Mouse (Mus musculus) spleen, adult 2 months (tissue): ENCODE measurements around the gene Hmg20b.

Source experiments
- CTCF ChIP-seq: fragments of 200-500 bp; IDR thresholded peaks from 2 replicates; pipeline ENCODE4 v1.5.1; 2011; ENCODE audit warnings: mild to moderate bottlenecking, inconsistent platforms; ENCODE audit not compliant: insufficient read depth, insufficient read length, insufficient replicate concordance; ENCODE audit errors: extremely low read depth
- POLR2A ChIP-seq: fragments of 200-500 bp; IDR thresholded peaks from 2 replicates; pipeline ENCODE4 v1.6.1; 2011; ENCODE audit warnings: low read depth, low read length, inconsistent platforms

GRCm38 (mm10) chr10:81395865-81396264 is 45.6 kb upstream of the Hmg20b start:
- TF ChIP-seq POLR2A (no peak), CTCF (no peak)
